Mouse (Mus musculus): Measurements from ENCODE around the gene Alppl2. TPM values are rescaled to one million over a fixed set of nuclear protein-coding genes. Genes with fewer than 3 reads are reported as not detected.

Alppl2 gene
- total and polyA plus RNA-seq, 2 experiments, result not detected

DNA sequence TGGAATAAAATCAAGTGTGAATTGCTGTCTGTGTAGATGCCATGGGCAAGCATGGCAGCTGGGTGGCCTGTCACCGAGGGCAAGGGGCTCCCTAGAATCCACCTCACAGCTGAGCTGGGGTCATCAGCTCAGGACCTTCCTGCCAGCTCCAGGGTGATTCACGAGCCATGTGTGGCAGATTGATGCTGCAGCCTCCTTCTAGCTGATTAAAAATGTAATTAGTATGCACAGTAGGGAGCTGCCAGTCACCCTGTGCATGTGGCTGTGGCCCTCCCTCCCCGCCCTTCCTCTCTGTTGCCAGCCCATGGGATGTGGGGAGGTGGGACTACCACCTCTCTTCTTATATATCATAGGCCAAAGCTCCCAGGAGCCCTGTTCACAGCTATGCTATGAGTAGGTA, 39.7 kb downstream of the Alppl2 start:
- Histone ChIP-seq H3K36me3 (ENCODE audit: control insufficient read depth, insufficient read depth, low read length) (no peaks in the 10 kb centered on the region), H3K4me3 (ENCODE audit: insufficient read depth, low read depth, low read length) (no peak overlapping the region), H3K27me3 (ENCODE audit: control insufficient read depth, insufficient read depth, low read length) (no peaks in the 10 kb centered on the region), H3K4me1 (ENCODE audit: control insufficient read depth, insufficient read depth, low read length) (no peaks in the 10 kb centered on the region), H3K27ac (replicated peaks; ENCODE audit: insufficient read depth, low read depth, low read length) (no peak overlapping the region), H3K79me2 (ENCODE audit: control insufficient read depth, insufficient read depth, low read length) (no peaks in the 10 kb centered on the region), H3K9ac (ENCODE audit: low read depth, low read length) (no peak overlapping the region)
- TF ChIP-seq POLR2A (IDR thresholded peaks at IDR 0.05; ENCODE audit: extremely low read depth, insufficient read depth, low read length) (no peak), CTCF (IDR thresholded peaks at IDR 0.05; ENCODE audit: low read depth, low read length) (no peak)
- no peak for DNase-seq (ENCODE audit: extremely low read depth, low read depth, low spot score)
- WGBS, result 90% methylated on average over 3 of the region's 3 CpGs

DNA sequence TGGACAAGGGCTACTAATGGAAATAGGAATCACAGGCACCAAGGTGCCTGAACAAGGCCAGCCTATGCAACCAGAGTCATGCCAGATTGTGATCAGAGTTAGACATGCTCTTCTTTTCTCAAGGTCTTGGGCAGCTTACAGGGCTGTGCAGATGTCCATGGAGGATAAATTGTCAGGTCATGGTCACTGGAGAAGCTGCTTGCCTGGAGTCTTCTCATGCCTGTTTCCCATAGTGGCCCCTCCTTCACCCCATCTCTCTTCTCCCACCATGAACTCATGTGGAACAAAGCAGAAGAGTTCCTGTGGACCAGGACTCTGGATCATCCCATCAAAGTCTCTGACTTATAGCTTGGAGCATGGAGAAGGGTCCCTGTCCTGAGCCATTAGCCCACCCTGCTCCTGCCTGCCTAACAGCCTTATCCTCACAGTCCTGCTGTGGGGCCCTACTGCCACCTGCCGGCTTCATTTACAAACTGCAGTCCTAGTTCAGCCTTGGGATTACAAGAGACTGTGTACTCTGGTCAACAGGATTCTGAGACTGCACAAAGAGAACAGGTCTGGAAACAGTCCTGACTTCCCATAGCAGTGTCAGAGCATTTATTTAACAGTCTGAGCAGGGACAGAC, 47.8 kb downstream of the Alppl2 start:
- H3K27ac ChIP-seq (replicated peaks; ENCODE audit: insufficient read depth, low read depth, low read length), result no peak overlapping the region
- DNase-seq (ENCODE audit: extremely low read depth, low read depth, low spot score), result peak; percentile 26
- H3K9ac ChIP-seq (ENCODE audit: low read depth, low read length), result no peak overlapping the region
- H3K79me2 ChIP-seq (ENCODE audit: control insufficient read depth, insufficient read depth, low read length), result no peaks in the 10 kb centered on the region
- no peaks in the 10 kb centered on the region for H3K36me3 ChIP-seq (ENCODE audit: control insufficient read depth, insufficient read depth, low read length)
- H3K4me1 ChIP-seq (ENCODE audit: control insufficient read depth, insufficient read depth, low read length), result no peaks in the 10 kb centered on the region
- WGBS, result 0% methylated on average over 1 of the region's 1 CpGs
- TF ChIP-seq CTCF (IDR thresholded peaks at IDR 0.05; ENCODE audit: low read depth, low read length), result peak; percentile 93
- TF ChIP-seq POLR2A (IDR thresholded peaks at IDR 0.05; ENCODE audit: extremely low read depth, insufficient read depth, low read length), result no peak
- H3K4me3 ChIP-seq (ENCODE audit: insufficient read depth, low read depth, low read length), result no peak overlapping the region
- H3K27me3 ChIP-seq (ENCODE audit: control insufficient read depth, insufficient read depth, low read length), result no peaks in the 10 kb centered on the region

DNA sequence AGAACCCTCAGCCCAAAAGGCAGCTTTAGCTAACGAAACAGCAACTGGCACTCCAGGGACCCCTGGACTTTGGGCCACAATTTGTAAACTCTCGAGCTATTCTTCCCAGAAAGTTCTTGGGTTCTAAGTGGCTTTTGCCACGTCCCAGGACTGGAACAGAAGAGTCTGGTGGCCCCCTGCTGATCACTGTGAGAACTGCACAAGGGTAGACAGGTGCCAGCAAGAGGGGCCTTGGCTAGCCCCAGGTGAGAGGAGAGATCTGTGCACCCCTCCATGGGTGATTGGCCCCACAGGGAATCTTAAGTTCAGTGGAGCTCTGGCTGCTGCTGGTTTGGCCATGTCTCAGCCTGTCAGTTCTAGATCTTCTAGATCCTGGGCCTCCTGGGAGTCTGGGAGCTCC, 48.6 kb downstream of the Alppl2 start:
- Histone ChIP-seq H3K4me1 (ENCODE audit: control insufficient read depth, insufficient read depth, low read length) (no peaks in the 10 kb centered on the region), H3K27me3 (ENCODE audit: control insufficient read depth, insufficient read depth, low read length) (no peaks in the 10 kb centered on the region), H3K9ac (ENCODE audit: low read depth, low read length) (no peak overlapping the region), H3K79me2 (ENCODE audit: control insufficient read depth, insufficient read depth, low read length) (no peaks in the 10 kb centered on the region), H3K4me3 (ENCODE audit: insufficient read depth, low read depth, low read length) (no peak overlapping the region), H3K36me3 (ENCODE audit: control insufficient read depth, insufficient read depth, low read length) (no peaks in the 10 kb centered on the region), H3K27ac (replicated peaks; ENCODE audit: insufficient read depth, low read depth, low read length) (no peak overlapping the region)
- TF ChIP-seq CTCF (IDR thresholded peaks at IDR 0.05; ENCODE audit: low read depth, low read length), result peak; percentile 83
- TF ChIP-seq POLR2A (IDR thresholded peaks at IDR 0.05; ENCODE audit: extremely low read depth, insufficient read depth, low read length), result no peak
- peak; percentile 42 for DNase-seq (ENCODE audit: extremely low read depth, low read depth, low spot score)
- 9% methylated on average over 3 of the region's 3 CpGs for WGBS

DNA sequence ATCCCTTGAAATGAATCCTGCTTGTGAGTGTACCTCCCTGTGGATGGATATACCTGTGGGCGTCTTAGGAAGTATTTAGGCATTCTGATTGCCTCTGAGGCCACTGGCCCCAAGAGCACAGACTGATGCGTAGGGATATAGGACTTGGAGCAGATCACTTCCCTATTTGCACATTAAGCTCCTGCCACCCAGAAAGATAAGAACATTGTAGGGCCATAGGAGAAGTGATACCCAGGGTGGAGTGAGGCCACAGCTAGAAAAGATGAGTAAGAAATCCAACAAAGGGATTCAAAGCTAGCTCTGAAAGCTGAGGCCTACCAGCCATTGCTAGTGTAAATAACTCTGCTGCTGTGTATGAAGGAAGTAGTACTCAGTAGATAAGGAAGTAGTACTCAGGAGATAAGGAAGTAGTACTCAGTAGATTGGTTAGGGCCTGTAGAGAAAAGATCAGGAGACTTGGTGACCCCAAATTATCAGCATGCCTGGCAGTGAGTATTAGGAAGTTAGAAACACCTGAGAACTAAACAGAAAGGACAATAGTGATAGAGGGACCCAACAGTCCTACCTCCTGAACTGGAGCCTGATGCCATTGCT, 51.2 kb downstream of the Alppl2 start:
- Histone ChIP-seq H3K27ac (replicated peaks; ENCODE audit: insufficient read depth, low read depth, low read length) (no peak overlapping the region), H3K9ac (ENCODE audit: low read depth, low read length) (no peak overlapping the region), H3K4me1 (ENCODE audit: control insufficient read depth, insufficient read depth, low read length) (no peaks in the 10 kb centered on the region; the same call in 1 of the 2 replicates), H3K36me3 (ENCODE audit: control insufficient read depth, insufficient read depth, low read length) (no peaks in the 10 kb centered on the region), H3K79me2 (ENCODE audit: control insufficient read depth, insufficient read depth, low read length) (no peaks in the 10 kb centered on the region), H3K4me3 (ENCODE audit: insufficient read depth, low read depth, low read length) (no peak overlapping the region), H3K27me3 (ENCODE audit: control insufficient read depth, insufficient read depth, low read length) (no peaks in the 10 kb centered on the region)
- TF ChIP-seq CTCF (IDR thresholded peaks at IDR 0.05; ENCODE audit: low read depth, low read length), result no peak
- no peak for TF ChIP-seq POLR2A (IDR thresholded peaks at IDR 0.05; ENCODE audit: extremely low read depth, insufficient read depth, low read length)
- 95% methylated on average over 2 of the region's 2 CpGs for WGBS
- DNase-seq (ENCODE audit: extremely low read depth, low read depth, low spot score), result no peak

Other genes with a start within 250 kb of the Alppl2 start
- gene Alpi, start 11.7 kb upstream of the Alppl2 start, total RNA-seq (2014; rRNA removed), result not detected in 2 replicates
- 0.05 TPM in 1 of 2 replicates, not detected in the other for gene Alpi, start 11.7 kb upstream of the Alppl2 start, polyA plus RNA-seq (2012; rRNA removed)
- gene Akp3, start 35.0 kb upstream of the Alppl2 start, total RNA-seq (2014; rRNA removed), result not detected in 2 replicates
- gene Akp3, start 35.0 kb upstream of the Alppl2 start, polyA plus RNA-seq (2012; rRNA removed), result not detected in 2 replicates
- not detected in 2 replicates for gene Ecel1, start 66.6 kb upstream of the Alppl2 start, total RNA-seq (2014; rRNA removed)
- gene Ecel1, start 66.6 kb upstream of the Alppl2 start, polyA plus RNA-seq (2012; rRNA removed), result 0.02 TPM in 1 of 2 replicates, not detected in the other
- not detected in 2 replicates for gene Prss56, start 93.4 kb upstream of the Alppl2 start, total RNA-seq (2014; rRNA removed)
- gene Prss56, start 93.4 kb upstream of the Alppl2 start, polyA plus RNA-seq (2012; rRNA removed), result not detected in 2 replicates
- not detected in 2 replicates for gene Chrnd, start 100.7 kb upstream of the Alppl2 start, total RNA-seq (2014; rRNA removed)
- not detected in 2 replicates for gene Chrnd, start 100.7 kb upstream of the Alppl2 start, polyA plus RNA-seq (2012; rRNA removed)
- not detected in 2 replicates for gene Chrng, start 114.7 kb upstream of the Alppl2 start, total RNA-seq (2014; rRNA removed)
- not detected in 2 replicates for gene Chrng, start 114.7 kb upstream of the Alppl2 start, polyA plus RNA-seq (2012; rRNA removed)
- 39.3 and 39.4 TPM in 2 replicates for gene Eif4e2, start 124.0 kb upstream of the Alppl2 start, total RNA-seq (2014; rRNA removed)
- gene Eif4e2, start 124.0 kb upstream of the Alppl2 start, polyA plus RNA-seq (2012; rRNA removed), result 23.3 and 23.8 TPM in 2 replicates
- 0.54 TPM in 1 of 2 replicates, not detected in the other for gene Efhd1, start 174.4 kb upstream of the Alppl2 start, total RNA-seq (2014; rRNA removed)
- gene Efhd1, start 174.4 kb upstream of the Alppl2 start, polyA plus RNA-seq (2012; rRNA removed), result 0.22 and 0.24 TPM in 2 replicates
- gene Gigyf2, start 237.1 kb upstream of the Alppl2 start, total RNA-seq (2014; rRNA removed), result 39.2 and 39.7 TPM in 2 replicates
- 15.8 and 21.1 TPM in 2 replicates for gene Gigyf2, start 237.1 kb upstream of the Alppl2 start, polyA plus RNA-seq (2012; rRNA removed)